Mouse (Mus musculus): ENCODE results near the gene Tnfaip6. TPM values are rescaled to one million over a fixed set of nuclear protein-coding genes. Genes with fewer than 3 reads are reported as not detected.
A peak's percentile ranks its signal among the peaks of the same experiment; 100 is the strongest.
"Not testable (repeated sequence)": the region's sequence is repeated elsewhere in the genome, so short reads cannot be mapped to it uniquely, and the experiment has no call there.

The Tnfaip6 gene
- 1 to 10 TPM; 6.0 to 8.4 TPM for total RNA-seq (2021)

DNA sequence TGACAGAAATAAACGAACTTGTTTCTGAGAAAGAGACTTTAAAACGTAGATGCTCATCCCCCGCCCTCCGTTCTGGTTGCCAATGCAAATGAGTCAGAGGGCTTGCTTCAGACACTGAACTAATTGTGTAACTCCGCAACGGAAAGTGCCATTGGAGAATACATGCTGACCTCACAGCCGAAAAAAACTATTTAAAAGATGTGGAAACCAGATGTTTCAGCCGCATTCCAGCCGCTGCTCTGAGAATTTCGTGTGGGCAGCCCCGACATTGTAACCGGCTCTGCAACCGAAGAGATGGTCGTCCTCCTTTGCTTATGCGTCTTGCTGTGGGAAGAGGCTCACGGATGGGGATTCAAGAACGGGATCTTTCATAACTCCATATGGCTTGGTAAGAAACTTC is at the start of gene Tnfaip6:
Tnfaip6 (plus strand) TSS at position 128 of the 400 bp plus-strand sequence.
- intact Hi-C loops (cut with DNase I), result no loop called here
- peak; percentile 25 to 38 for DNase-seq (ENCODE audit: low spot score in 2 of 2)

DNA sequence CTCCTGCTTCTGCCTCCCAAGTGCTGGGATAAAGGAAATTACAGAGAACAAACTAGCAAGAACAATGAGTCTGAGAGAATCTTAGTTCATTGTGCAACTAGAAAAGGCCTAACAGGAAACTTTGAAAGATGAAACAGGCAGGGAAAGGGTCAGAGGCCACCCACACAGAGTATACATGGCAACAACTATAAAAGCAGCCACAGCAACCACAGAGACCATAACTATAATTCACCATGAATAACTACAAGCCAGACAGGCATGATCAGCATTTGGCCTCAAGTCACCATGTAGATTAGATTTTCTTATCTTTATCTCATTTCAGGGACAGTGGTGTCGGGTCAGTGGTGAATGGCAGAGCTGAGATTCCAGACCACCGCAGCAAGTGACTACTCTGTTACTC is 48.2 kb upstream of the Tnfaip6 start:
- intact Hi-C loops (cut with DNase I), result no loop called here
- DNase-seq (ENCODE audit: low spot score in 2 of 2), result no peak

DNA sequence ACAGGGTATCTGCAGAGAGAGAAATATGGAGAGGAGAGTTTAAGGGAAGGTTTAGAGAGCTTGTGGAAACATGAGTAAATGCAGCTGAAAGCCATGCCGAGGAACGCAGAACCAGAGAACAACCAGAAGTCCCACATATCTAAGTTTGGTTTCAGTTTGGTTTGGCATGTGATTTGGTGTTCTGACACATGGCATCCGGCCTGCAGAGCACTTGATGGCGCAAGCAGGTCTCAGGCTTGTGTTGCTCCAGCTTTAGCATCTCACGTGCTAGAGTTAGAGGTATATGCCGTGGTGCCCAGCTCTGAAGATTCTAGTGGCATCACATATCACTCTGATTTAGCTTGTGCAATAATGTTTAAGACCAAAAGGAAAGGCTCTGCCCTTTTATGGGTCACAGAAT is 46.4 kb upstream of the Tnfaip6 start:
- intact Hi-C loops (cut with DNase I), result no loop called here
- DNase-seq (ENCODE audit: low spot score in 2 of 2), result no peak

DNA sequence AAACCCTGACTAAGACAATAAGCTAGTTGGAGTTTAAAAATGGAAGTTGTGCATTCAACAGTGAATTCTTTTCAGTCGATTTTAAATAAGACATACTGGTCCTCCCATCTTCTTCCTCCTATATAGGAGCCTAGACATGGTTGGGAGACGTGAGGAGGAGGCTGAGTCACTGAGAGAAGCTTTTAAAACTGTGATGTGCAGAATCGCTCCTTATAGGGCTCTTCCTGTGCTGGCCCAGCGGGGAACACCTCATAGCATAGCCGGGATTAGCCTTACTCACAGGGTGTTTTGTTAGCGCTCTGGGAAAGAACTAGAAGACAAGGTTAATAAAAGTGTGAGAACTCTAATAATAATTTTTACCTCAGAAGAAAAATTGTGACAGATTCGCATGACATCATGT is 37.8 kb upstream of the Tnfaip6 start:
- DNase-seq (ENCODE audit: low spot score in 2 of 2), result peak in 1 of 2 experiments; percentile 21
- intact Hi-C loops (cut with DNase I), result no loop called here

DNA sequence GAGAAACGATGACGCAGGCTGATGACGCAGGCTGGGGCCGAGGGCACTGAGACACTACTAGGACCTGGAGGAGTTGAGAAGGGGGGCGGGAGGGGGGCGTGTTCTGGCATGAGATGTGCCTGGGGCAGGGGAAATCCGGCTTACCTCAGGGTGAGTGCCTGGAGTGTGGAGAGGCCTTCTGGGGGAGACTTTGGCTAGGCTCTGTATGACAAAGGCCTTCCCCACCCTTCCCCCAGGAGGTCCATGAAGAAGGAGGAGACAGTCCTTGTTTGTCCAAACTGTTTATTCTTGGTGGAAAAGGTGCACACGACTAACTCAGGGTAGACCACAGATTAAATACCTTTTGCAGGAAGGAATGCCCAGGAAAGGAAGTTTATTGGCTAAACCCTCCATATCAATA is 36.3 kb upstream of the Tnfaip6 start:
- intact Hi-C loops (cut with DNase I), result no loop called here
- DNase-seq (ENCODE audit: low spot score in 2 of 2), result no peak

DNA sequence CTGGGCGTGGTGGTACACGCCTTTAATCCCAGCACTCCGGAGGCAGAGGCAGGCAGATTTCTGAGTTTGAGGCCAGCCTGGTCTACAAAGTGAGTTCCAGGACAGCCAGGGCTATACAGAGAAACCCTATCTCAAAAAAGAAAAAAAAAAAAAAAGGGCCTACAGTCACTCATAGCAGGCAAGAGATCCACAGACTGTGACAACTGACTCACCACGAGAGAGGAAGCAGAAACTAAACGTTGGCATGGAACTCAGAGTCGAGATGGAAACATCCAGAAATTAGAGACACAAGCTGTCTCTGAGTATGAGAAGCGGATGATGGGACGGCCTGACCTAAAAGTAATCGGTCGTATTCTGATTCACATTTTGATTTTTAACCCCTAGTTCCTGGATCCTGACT is 35.5 kb upstream of the Tnfaip6 start:
- intact Hi-C loops (cut with DNase I); DNase-seq (ENCODE audit: low spot score in 2 of 2): not testable (repeated sequence)

DNA sequence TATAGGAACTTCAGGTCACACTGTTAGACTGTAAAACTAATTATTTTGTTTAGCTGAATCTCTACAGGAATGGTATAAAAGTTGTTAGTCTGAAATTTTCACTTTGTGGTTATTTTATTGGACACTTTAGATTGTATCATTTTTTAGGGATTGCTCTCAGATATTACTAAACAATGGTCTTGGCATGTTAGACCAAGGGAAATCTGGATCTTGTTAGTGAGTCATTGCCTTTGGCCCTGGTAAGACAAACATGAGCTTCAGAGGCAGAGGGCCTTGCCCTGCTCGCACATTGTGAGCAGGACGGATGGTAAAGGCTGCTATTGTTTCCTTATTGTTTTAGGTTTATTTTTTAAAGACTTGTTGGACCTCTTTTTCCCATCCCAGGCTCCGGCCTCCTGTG is 31.4 kb upstream of the Tnfaip6 start:
- DNase-seq (ENCODE audit: low spot score in 2 of 2), result no peak
- intact Hi-C loops (cut with DNase I), result no loop called here

DNA sequence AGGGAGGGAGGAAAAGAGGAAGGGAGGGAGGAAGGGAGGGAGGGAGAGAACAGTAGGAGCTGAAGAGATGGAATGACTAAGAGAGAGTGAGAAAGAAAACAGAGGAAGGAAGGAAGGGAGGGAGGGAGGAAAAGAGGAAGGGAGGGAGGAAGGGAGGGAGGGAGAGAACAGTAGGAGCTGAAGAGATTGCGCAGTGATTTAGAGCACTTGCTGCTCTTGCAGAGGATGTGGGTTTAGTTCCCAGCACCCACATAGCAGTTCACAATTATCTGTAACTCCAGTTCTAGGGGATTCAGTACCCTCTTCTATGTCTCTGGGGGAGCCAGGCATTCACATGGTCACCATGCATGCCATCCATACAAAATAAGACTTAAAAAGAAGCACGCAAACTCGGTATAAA is 26.0 kb upstream of the Tnfaip6 start:
- DNase-seq (ENCODE audit: low spot score in 2 of 2); intact Hi-C loops (cut with DNase I): not testable (repeated sequence)

DNA sequence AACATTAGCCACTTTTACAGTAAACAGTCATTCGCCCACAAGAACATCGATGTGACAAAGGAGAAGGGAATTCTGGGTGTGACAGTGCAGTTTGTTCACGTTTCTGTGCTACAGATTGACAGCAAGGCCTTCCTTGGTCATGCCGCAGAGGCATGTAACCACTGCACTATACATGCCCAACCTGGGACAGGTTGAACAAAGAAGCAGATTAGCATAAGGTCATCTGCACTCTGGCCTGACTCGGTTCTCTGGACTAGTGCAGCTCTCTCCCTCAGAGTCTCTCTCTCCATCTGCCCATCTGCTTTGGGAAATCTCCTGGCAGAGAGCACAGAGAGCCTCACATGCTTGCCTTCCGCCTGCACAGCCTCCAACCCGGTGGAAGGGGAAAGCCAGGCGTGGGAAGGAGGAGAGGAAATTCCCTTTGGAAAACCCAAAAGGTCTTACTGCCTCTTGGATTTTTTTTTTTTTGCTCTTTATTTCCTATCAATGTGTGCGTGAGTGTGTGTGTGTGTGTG is 24.4 kb upstream of the Tnfaip6 start:
- peak in 1 of 2 experiments; percentile 8 for DNase-seq (ENCODE audit: low spot score in 2 of 2)

DNA sequence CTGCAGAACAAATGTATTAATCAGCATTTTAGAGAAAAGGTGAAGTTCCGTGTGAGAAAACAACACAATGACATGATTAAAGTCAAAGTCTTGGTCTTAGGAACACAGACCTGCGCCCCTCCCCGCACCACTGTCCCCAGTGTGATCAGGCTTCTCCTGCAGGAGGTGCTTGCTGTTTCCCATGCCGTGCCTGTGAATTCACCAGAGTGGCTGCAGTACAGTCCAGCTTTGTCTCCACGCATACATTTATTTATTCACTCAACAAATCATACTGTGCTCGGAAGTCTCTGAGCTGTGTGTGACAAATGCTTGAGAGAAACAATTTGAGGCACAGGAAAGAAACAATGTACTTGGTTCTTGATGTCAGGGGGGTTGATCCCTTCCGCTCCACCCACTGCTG is 21.4 kb upstream of the Tnfaip6 start:
- no peak for DNase-seq (ENCODE audit: low spot score in 2 of 2)
- intact Hi-C loops (cut with DNase I), result no loop called here

More for the DNA sequence above, 24.4 kb upstream of the Tnfaip6 start:
- intact Hi-C loops (cut with DNase I), result no loop called here

DNA sequence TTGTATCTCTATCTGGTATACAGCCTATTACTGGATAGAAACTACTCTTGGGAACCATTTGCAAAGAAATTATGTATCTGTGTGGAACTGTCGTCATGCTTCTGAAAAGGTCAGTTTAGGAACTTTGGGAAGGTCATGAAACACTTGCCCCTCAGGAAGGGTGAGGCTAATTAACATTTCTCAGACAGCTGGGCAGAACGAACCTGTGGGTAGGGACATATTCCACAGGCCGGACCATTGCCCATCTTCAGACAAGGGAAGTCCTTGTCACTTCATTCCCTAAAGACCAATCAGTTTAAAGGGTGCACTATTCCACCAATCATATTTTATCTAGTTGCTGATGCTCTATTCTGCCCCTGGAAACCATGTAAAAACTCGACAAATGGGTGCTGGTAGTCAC is 10.7 kb upstream of the Tnfaip6 start:
- intact Hi-C loops (cut with DNase I), result no loop called here

DNA sequence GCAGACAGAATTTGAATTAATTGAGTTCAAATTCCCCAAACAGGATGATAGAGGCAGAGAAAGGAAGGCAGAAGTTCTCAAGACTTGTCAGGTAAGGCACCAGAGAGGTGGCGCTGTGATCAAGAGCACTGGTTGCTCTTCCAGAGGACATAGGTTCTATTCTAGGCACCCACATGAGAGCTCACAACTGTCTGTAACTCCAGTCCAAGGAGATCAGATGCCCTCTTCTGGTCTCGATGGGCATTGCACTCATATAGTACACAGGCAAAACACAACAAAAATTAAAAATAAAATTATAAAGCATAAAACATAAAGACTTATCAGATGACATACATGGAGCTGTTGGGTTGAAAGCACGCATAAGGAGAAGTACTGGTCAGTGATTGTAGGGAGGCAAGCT is 8.4 kb upstream of the Tnfaip6 start:
- intact Hi-C loops (cut with DNase I), result no loop called here
- DNase-seq (ENCODE audit: low spot score in 2 of 2), result no peak

More for the DNA sequence above, 10.7 kb upstream of the Tnfaip6 start:
- no peak for DNase-seq (ENCODE audit: low spot score in 2 of 2)

DNA sequence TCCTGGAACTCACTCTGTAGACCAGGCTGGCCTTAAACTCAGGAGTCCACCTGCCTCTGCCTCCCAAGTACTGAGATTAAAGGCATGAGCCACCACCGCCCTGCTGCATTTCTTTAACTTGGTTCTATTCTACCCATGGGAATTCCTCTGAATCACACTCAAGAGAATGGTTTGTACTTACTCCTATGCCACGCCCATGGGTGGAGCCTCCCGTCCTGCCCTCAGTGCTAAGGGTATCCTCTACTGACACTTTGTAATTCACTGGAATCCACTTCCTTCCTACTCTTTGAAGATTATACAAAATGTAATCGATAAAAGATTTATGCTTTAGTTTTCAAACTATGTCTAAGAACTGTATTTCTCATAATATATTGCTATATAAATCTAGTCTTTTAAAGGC is 6.3 kb upstream of the Tnfaip6 start:
- intact Hi-C loops (cut with DNase I), result no loop called here
- DNase-seq (ENCODE audit: low spot score in 2 of 2), result no peak

DNA sequence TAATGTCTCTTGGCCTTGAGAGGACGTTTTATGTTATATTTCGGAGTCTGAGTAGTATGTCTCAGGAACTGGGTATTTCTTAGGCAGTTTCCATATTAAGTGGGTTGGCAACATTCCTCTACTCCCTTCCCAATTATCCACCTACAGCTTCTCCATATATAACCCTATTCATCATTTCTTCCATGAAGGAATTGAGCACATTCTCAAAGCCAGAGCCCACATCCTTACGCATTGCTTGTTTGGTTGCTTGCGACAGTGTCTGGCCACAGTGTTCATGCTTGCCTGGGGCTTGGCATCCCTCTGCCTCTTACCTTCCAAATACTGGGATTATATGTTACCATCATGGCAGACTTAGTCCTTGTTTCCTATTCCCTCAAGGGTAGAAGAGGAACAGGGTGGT is 3.2 kb upstream of the Tnfaip6 start:
- intact Hi-C loops (cut with DNase I), result no loop called here
- DNase-seq (ENCODE audit: low spot score in 2 of 2), result peak in 1 of 2 experiments; percentile 8

DNA sequence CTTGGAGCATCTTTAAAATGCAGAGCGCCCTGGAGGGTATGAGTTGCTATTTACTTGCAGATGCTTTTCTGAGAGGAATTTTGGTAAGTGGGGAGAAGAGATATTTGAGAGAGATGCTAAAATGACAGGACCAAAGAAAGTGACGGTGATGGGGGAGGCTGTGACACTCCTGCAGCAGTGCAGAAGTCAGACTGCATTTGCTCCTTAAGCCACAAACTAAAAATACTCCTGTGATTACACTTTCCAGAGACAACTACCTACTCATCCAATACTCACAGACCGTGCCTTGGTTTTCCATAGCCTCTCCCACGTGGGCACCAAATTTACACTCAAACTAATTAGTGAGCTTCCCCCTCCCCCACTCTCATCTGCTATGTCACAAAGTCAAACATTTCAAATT is 2.7 kb upstream of the Tnfaip6 start:
- no peak for DNase-seq (ENCODE audit: low spot score in 2 of 2)

DNA sequence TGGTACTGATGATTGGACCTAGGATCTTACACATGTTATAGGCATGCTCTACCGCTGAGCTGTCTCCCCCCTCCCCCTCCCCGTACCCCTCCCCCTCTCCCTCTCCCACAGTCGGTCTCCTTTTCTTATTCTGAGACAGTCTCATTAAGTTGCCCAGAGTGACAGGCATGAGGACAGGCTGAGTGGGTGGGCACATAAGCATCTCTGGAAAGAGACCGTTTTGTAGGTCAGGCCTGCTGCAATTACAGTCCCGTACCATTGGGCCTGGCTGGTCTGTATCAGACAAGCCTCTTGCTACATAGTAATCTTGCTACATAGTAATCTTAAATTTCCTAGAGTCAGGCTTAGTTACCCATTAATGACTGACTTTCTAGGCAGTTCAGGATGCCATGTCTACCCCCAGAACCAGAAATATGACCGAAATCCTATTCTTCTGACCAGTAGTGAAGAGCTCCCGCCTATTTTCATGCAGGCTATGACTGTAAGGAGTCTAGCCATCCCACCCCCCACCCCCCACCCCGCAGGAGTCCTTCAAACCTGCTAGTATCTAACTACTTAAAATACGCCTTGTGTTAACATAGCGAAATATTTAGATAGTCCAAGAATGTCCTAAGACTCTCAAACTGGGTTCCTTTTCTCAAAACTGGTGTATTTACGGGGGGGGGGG is 747 bp upstream of the Tnfaip6 start:
- no peak for DNase-seq (ENCODE audit: low spot score in 2 of 2)
- intact Hi-C loops (cut with DNase I), result no loop called here

More for the DNA sequence above, 2.7 kb upstream of the Tnfaip6 start:
- intact Hi-C loops (cut with DNase I), result no loop called here

DNA sequence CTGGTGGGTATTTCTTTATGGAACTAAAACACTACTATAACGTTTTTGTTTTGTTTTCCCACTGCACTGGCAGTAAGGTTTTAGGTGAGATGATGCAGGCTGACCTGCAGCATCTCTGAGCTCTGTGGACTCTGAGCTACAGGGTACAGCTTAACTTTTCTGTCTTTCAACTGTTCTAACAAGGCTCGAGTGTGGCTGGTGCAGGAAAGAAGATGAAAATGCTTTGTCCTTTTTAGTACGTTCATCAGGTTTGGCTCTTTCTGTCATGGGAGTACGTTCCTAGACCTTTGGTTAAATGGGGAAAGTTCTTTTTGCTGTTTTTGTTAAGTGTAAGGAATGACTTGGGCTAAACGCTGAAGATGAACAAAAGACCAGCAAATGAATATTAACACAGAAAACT is 749 bp downstream of the Tnfaip6 start:
- no peak for DNase-seq (ENCODE audit: low spot score in 2 of 2)
- intact Hi-C loops (cut with DNase I), result no loop called here

DNA sequence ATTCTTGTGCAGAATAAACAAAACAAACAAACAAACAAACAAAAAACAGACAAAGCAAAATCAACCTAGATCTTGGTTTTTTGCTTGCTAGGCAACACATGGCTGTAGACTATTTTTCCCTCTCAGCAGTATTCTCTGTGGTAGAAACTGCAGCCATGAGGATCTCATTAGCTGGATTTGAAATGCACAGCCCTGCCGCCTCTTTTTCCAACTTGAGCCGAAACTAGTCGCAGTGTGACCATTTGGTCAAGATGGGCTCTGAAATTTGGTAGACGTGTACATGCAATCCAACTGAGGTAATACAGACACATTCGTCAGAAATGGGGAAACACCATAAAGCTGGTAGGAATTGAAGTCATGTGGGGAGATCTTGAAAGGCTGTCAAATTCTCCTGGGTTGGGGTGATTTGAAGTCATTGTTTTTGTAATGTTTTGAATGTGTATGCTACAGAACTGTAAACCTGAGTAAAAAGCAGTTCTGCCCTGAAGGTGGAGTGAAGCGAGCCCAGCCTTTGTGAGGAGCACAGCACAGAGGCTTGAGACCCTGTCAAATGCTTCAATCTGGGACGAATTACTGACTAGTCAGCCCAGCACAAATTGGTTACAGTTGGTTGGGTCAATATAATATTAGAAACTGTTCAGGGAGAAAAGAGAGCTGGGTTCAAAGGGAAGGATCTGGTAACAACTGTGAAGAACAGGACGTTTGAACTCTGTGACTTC is 1.4 kb downstream of the Tnfaip6 start:
- intact Hi-C loops (cut with DNase I), result no loop called here
- no peak for DNase-seq (ENCODE audit: low spot score in 2 of 2)

DNA sequence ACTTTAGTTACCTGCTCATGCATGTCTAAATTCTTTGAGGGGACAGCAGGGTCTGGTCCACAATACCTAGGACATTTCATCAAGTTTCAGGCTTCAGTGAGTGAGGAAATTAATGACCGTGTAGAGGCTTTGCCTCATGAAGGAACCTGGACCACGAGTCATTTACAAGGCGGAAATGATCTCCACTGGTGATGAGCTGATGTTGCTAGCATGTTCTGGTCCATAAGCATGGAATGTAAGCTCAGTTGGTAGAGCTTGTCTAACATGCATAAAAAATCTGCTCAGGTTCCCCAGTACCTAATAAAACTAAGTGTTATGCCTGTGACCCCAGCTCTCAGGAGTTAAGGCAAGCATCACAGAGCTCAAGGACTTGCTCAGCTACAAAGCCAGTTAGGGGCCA is 4.3 kb downstream of the Tnfaip6 start:
- no peak for DNase-seq (ENCODE audit: low spot score in 2 of 2)

DNA sequence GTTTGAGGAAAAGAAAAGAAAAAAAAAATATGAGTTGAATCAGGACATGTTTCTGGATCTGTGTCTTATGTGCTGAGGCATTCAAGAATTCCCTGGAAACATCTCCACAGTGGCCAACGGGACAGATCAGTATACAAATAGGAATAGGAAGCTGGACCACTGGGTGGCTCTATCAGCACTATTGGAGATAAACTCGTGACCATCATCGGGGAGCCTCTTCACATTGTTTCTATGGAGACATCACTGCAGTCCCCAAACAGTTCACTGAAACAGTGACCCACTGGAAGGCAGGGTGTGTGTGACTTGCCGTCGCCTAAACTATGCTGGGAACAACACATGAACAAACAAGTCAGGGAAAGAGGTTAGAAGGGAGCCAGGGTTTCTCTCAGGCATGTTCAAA is 4.9 kb downstream of the Tnfaip6 start:
- intact Hi-C loops (cut with DNase I), result no loop called here
- no peak for DNase-seq (ENCODE audit: low spot score in 2 of 2)

More for the DNA sequence above, 4.3 kb downstream of the Tnfaip6 start:
- intact Hi-C loops (cut with DNase I), result no loop called here

DNA sequence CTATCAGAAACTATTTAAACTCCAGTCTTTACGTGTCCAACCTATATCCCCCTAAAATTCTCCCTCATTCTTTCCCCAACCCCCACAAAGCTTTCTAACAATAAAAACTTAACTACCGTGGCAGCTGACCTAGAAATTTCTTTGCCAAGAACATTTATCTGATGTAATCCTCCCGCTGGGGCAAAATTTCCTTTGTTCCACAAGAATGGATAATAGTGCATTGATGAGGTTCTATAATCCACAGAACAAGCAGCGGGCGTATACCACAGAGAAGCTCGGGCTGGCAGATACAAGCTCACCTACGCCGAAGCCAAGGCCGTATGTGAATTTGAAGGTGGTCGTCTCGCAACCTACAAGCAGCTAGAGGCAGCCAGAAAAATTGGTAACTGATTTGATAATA is 5.7 kb downstream of the Tnfaip6 start:
- intact Hi-C loops (cut with DNase I), result no loop called here
- DNase-seq (ENCODE audit: low spot score in 2 of 2), result no peak
